Mouse (Mus musculus): ENCODE data around the gene Sgsm3. TPM values are rescaled to one million over a fixed set of nuclear protein-coding genes. Genes with fewer than 3 reads are reported as not detected.

Gene Sgsm3
- polyA plus RNA-seq, 1 experiment from 2014 or later, result 27.1 TPM

DNA sequence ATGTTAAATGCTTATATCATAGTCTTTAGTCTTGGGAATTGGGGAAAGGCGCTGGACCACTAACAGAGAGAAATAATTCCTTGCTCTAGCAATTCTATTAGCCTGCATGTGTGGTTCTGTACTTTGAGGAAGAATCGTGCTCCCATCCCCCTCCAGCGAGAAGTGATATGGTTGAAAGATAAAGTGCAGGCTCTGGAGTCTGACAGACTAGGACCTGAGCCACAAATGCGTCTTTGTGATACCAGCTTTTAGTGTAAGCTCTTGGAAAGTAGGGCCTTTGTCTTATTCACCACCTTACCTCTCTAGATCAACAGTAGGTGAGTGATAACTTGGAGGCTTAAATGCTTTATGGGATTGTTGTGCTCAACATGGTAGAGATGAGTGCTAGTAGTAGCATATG is 3.6 kb downstream of the Sgsm3 start:
- Histone ChIP-seq H3K36me3 (no peaks in the 10 kb centered on the region), H3K27me3 (no peaks in the 10 kb centered on the region), H3K9ac (replicated peaks) (no peak overlapping the region), H3K27ac (no peak overlapping the region), H3K4me3 (replicated peaks) (no peak overlapping the region), H3K4me1 (replicated peaks) (peaks cover 8% of the 10 kb centered on the region; the same call in 1 of the 2 replicates), H3K9me3 (no peaks in the 10 kb centered on the region), H3K4me2 (no peak overlapping the region)
- WGBS, result 87% methylated on average over 4 of the region's 4 CpGs
- no peak for ATAC-seq (ENCODE audit: insufficient number of reproducible peaks, insufficient read depth, low FRiP score, low TSS enrichment, low read depth)

GRCm38 (mm10) chr15:80983264-80983663 is 5.7 kb downstream of the Sgsm3 start:
- Histone ChIP-seq H3K9me3 (no peaks in the 10 kb centered on the region), H3K9ac (replicated peaks) (no peak overlapping the region), H3K36me3 (no peaks in the 10 kb centered on the region), H3K4me1 (replicated peaks) (0 out of 2 replicates have a peak, but pooled peaks cover 4% of the 10 kb centered on the region), H3K4me2 (no peak overlapping the region), H3K27me3 (no peaks in the 10 kb centered on the region), H3K27ac (no peak overlapping the region), H3K4me3 (replicated peaks) (no peak overlapping the region)
- WGBS, result 92% methylated on average over 2 of the region's 2 CpGs
- ATAC-seq (ENCODE audit: insufficient number of reproducible peaks, insufficient read depth, low FRiP score, low TSS enrichment, low read depth), result no peak

DNA sequence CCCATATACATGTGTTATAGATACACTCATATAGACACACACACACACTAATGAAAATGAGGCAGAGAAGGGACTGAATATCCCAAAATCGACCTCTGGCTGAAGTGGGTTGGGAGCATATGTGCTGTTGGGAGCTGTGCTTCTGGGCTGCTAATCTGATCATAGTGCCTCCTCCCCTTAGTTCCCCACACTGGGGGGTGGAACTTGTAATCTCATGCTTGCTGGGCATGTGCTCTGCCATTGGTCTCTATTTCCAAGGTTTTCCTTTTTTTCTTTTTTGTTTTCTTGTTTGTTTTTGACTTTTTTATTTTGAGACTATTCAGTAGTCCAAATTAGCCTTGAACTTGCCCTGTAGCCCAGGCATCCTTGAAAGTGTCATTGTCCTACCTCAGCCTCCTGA is 10.8 kb downstream of the Sgsm3 start:
- no peaks in the 10 kb centered on the region for H3K9me3 ChIP-seq
- no peak overlapping the region for H3K27ac ChIP-seq
- H3K4me1 ChIP-seq (replicated peaks), result no peaks in the 10 kb centered on the region
- no peak for ATAC-seq (ENCODE audit: insufficient number of reproducible peaks, insufficient read depth, low FRiP score, low TSS enrichment, low read depth)
- 38% methylated on average over 1 of the region's 1 CpGs for WGBS
- H3K9ac ChIP-seq (replicated peaks), result no peak overlapping the region
- H3K4me3 ChIP-seq (replicated peaks), result no peak overlapping the region
- H3K27me3 ChIP-seq, result no peaks in the 10 kb centered on the region
- H3K36me3 ChIP-seq, result no peaks in the 10 kb centered on the region
- H3K4me2 ChIP-seq, result no peak overlapping the region

DNA sequence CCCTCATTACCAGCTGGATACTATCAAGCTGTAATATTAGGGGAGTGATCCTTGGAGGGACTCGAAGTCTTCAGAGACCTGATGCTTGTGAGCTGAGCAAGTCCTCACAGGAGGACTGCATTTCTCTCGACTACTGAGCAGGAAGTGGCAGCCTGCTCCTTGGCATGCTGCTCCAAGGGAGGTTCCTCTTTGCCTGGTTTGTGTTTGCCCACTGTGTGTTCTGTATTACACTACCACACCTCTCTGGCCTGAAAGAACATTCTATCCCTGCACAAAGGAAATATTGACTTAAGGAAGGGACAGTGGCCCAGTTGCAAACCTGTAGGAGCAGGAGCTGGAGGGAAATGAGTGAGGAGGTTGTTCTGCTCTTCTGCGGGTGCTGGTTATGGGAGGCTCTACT is 12.1 kb downstream of the Sgsm3 start:
- H3K4me2 ChIP-seq, result no peak overlapping the region
- no peak overlapping the region for H3K27ac ChIP-seq
- no peaks in the 10 kb centered on the region for H3K9me3 ChIP-seq
- no peaks in the 10 kb centered on the region for H3K27me3 ChIP-seq
- no peaks in the 10 kb centered on the region for H3K36me3 ChIP-seq
- no peak for ATAC-seq (ENCODE audit: insufficient number of reproducible peaks, insufficient read depth, low FRiP score, low TSS enrichment, low read depth)
- no peak overlapping the region for H3K9ac ChIP-seq (replicated peaks)
- H3K4me3 ChIP-seq (replicated peaks), result no peak overlapping the region
- no peaks in the 10 kb centered on the region for H3K4me1 ChIP-seq (replicated peaks)
- 62% methylated on average over 3 of the region's 3 CpGs for WGBS

DNA sequence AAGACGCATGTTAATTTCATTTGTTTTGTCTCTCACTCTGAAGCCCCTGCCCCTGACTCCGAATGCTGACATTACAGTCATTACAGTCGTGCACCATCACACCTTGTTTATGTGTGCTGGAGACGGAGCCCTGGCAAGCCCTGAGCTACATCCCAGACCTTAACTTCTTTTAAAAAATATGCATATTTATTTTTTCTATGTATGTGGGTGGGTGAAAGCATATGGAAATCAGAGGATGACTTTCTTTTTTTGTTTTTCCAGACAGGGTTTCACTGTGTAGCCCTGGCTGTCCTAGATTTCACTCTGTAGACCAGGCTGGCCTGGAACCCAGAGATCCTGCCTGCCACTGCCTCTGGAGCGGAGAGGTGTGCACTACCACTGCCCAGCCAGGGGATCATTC is 17.4 kb downstream of the Sgsm3 start:
- no peak overlapping the region for H3K9ac ChIP-seq (replicated peaks)

GRCm38 (mm10) chr15:80996090-80996835 is 18.7 kb downstream of the Sgsm3 start:
- Histone ChIP-seq H3K27ac (no peak overlapping the region), H3K9ac (replicated peaks) (no peak overlapping the region), H3K4me2 (no peak overlapping the region), H3K4me1 (replicated peaks) (no peaks in the 10 kb centered on the region), H3K9me3 (no peaks in the 10 kb centered on the region), H3K36me3 (no peaks in the 10 kb centered on the region), H3K4me3 (replicated peaks) (no peak overlapping the region), H3K27me3 (no peaks in the 10 kb centered on the region)
- 80% methylated on average over 6 of the region's 6 CpGs for WGBS
- ATAC-seq (ENCODE audit: insufficient number of reproducible peaks, insufficient read depth, low FRiP score, low TSS enrichment, low read depth), result no peak

More for the DNA sequence above, 17.4 kb downstream of the Sgsm3 start:
- Histone ChIP-seq H3K27me3 (no peaks in the 10 kb centered on the region), H3K4me1 (replicated peaks) (no peaks in the 10 kb centered on the region), H3K4me2 (no peak overlapping the region), H3K4me3 (replicated peaks) (no peak overlapping the region), H3K9me3 (no peaks in the 10 kb centered on the region), H3K36me3 (no peaks in the 10 kb centered on the region), H3K27ac (no peak overlapping the region)
- no peak for ATAC-seq (ENCODE audit: insufficient number of reproducible peaks, insufficient read depth, low FRiP score, low TSS enrichment, low read depth)
- 86% methylated on average over 5 of the region's 5 CpGs for WGBS

DNA sequence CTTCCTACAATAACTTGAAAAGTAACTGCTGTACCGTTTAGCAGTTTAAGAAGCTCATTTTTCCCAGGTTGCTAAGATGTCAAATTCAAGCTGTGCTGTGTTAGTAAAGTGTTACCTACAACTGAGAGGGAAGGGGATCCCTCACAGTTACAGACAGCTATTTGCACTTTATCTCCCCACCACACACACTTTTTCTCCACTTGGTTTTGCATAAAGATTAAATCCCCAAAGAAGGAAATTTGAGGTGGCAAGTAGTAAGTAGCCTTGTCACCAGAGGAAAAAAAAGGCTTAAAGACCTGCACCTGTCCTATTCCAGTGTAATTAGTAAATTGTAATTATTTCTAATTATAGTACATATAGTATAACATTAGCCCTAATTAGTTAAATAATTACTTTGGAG is 19.5 kb downstream of the Sgsm3 start:
- H3K4me3 ChIP-seq (replicated peaks), result no peak overlapping the region
- no peaks in the 10 kb centered on the region for H3K27me3 ChIP-seq
- no peak for ATAC-seq (ENCODE audit: insufficient number of reproducible peaks, insufficient read depth, low FRiP score, low TSS enrichment, low read depth)
- no peak overlapping the region for H3K4me2 ChIP-seq
- WGBS, result 50% methylated on average over 1 of the region's 1 CpGs
- no peaks in the 10 kb centered on the region for H3K4me1 ChIP-seq (replicated peaks)
- no peaks in the 10 kb centered on the region for H3K9me3 ChIP-seq
- no peaks in the 10 kb centered on the region for H3K36me3 ChIP-seq
- H3K9ac ChIP-seq (replicated peaks), result no peak overlapping the region
- H3K27ac ChIP-seq, result no peak overlapping the region

DNA sequence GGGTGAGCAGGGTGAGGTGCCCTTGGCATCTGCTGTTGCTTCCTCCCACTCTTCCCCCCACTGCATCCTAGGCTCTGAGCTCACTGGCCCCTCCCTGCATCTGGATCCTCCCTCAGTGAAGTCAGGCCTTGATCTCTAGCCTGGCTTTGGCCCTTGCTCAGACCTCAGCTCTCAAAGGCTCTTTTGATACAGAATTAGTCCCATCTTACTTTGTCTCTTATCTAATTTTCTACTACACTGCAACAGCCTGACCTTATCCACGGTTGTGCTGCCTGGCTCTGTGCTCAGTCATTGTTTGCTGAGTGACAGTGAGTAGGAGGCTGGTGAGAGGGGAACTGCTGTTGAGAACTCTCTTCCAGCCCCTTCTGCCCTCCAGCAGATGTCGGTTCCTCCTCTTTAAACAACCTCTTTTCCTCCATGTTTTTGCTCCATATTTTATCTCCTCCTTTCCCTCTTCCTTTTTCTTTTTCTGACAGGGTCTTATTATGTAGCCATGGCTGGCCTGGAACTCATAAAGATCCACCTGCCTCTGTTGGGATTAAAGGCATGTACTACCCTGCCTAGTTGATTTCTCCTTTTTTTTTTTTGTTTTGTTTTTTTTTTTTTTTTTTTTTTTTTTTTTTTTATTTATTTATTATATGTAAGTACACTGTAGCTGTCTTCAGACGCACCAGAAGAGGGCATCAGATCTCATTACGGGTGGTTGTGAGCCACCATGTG is 23.0 kb downstream of the Sgsm3 start:
- no peak overlapping the region for H3K4me2 ChIP-seq
- no peak overlapping the region for H3K4me3 ChIP-seq (replicated peaks)
- no peak for ATAC-seq (ENCODE audit: insufficient number of reproducible peaks, insufficient read depth, low FRiP score, low TSS enrichment, low read depth)
- no peaks in the 10 kb centered on the region for H3K27me3 ChIP-seq
- no peaks in the 10 kb centered on the region for H3K4me1 ChIP-seq (replicated peaks)
- H3K27ac ChIP-seq, result no peak overlapping the region
- peaks cover 12% of the 10 kb centered on the region; the same call in 1 of the 2 replicates for H3K36me3 ChIP-seq
- H3K9ac ChIP-seq (replicated peaks), result no peak overlapping the region
- no peaks in the 10 kb centered on the region for H3K9me3 ChIP-seq
- 67% methylated on average over 3 of the region's 4 CpGs for WGBS

GRCm38 (mm10) chr15:81006127-81006735 is 28.7 kb downstream of the Sgsm3 start:
- Histone ChIP-seq H3K36me3 (peaks cover 55% of the 10 kb centered on the region), H3K27me3 (no peaks in the 10 kb centered on the region), H3K9me3 (no peaks in the 10 kb centered on the region), H3K4me3 (replicated peaks) (no peak overlapping the region), H3K4me1 (replicated peaks) (no peaks in the 10 kb centered on the region), H3K27ac (no peak overlapping the region), H3K4me2 (no peak overlapping the region), H3K9ac (replicated peaks) (no peak overlapping the region)
- 75% methylated on average over 10 of the region's 10 CpGs for WGBS
- no peak for ATAC-seq (ENCODE audit: insufficient number of reproducible peaks, insufficient read depth, low FRiP score, low TSS enrichment, low read depth)

- ATAC-seq (ENCODE audit: insufficient number of reproducible peaks, insufficient read depth, low FRiP score, low TSS enrichment, low read depth), result no peak
- peaks cover 66% of the 10 kb centered on the region for H3K36me3 ChIP-seq
- H3K4me2 ChIP-seq, result no peak overlapping the region
- H3K9me3 ChIP-seq, result no peaks in the 10 kb centered on the region
- no peaks in the 10 kb centered on the region for H3K4me1 ChIP-seq (replicated peaks)
- WGBS, result 96% methylated on average over 9 of the region's 9 CpGs
- no peak overlapping the region for H3K4me3 ChIP-seq (replicated peaks)
- no peaks in the 10 kb centered on the region for H3K27me3 ChIP-seq
- H3K9ac ChIP-seq (replicated peaks), result no peak overlapping the region
- H3K27ac ChIP-seq, result no peak overlapping the region
Observed at GRCm38 (mm10) chr15:81007339-81007738, 29.8 kb downstream of the Sgsm3 start.

DNA sequence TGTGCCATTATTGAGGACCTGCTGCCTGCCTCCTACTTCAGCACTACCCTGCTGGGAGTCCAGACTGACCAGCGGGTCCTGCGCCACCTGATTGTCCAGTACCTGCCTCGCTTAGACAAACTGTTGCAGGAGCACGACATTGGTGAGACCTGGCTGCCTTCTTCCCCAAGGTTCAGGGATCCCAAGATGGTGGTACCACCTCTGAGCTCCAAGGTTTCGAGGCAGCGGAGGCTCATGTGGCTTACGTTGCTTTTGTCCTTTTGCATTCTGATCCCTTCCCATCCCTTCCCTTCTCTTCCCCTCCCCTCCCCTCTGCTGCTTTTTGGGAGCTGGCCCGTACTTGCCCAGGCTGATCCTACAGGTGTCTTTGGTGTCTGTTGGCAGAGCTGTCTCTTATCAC is 30.3 kb downstream of the Sgsm3 start:
- no peaks in the 10 kb centered on the region for H3K9me3 ChIP-seq
- H3K4me3 ChIP-seq (replicated peaks), result no peak overlapping the region
- no peak overlapping the region for H3K27ac ChIP-seq
- H3K4me2 ChIP-seq, result no peak overlapping the region
- no peak for ATAC-seq (ENCODE audit: insufficient number of reproducible peaks, insufficient read depth, low FRiP score, low TSS enrichment, low read depth)
- no peaks in the 10 kb centered on the region for H3K4me1 ChIP-seq (replicated peaks)
- H3K9ac ChIP-seq (replicated peaks), result no peak overlapping the region
- 90% methylated on average over 8 of the region's 8 CpGs for WGBS
- H3K36me3 ChIP-seq, result peaks cover 68% of the 10 kb centered on the region
- H3K27me3 ChIP-seq, result no peaks in the 10 kb centered on the region

Measured in limb, embryonic 12.5 days (tissue).